Mouse (Mus musculus): ENCODE measurements around the gene D230025D16Rik. TPM values are rescaled to one million over a fixed set of nuclear protein-coding genes. Genes with fewer than 3 reads are reported as not detected.

D230025D16Rik gene
- polyA plus RNA-seq, 1 experiment: 17.2 TPM

DNA sequence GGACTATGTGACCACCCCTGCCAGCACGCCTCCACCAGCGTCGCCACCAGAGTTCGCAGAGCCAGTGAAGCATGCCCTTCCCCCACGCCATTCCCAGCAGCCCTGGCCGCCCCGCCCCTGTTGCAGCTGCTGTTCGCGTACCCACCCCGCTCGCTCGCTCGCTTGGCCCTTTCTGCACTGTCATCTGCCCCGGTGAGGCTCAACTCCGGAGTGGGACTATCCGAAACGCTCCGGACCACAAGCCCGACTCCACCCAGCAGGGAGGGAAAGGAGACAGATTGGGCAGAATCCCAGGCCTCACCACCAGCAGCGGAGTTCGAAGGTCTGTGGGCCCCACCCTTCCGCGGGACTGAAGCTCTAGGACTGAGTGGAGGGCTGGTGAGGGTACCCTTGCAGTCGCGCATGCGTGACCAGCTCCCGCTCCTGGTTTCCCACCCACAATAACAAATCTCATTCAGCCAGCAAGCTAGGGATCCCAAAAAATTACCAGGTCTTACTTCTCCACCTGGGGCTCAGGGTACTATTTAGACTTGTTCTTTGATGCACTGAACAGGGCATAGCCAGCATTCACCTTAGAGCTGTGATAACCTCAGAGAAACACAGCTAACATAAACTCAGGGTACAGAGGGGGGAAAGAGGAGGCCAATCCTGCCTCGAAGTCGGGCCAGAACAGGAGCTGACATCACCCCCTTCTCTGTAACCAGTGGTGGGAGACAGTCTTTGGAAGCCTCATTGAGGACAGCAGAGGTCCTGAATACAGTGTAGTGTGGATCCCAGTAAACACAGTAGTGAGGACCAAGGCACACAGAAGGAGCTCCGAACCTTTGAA, 51.6 kb downstream of the D230025D16Rik start:
- Histone ChIP-seq H3K27ac (ENCODE audit: control insufficient read depth, insufficient read depth, low read depth, low read length, poor library complexity) (no peak overlapping the region), H3K4me1 (ENCODE audit: control insufficient read depth, insufficient read depth, low read length) (peaks cover 1% of the 10 kb centered on the region), H3K4me3 (replicated peaks; ENCODE audit: control insufficient read depth, low read depth, low read length) (no peak overlapping the region)
- TF ChIP-seq POLR2A (IDR thresholded peaks at IDR 0.05; ENCODE audit: borderline replicate concordance, control insufficient read depth, low read depth, low read length): no peak
- TF ChIP-seq CTCF (IDR thresholded peaks at IDR 0.05; ENCODE audit: control insufficient read depth, insufficient read depth, low read length): no peak
- 5% methylated on average over 30 of the region's 30 CpGs for WGBS

DNA sequence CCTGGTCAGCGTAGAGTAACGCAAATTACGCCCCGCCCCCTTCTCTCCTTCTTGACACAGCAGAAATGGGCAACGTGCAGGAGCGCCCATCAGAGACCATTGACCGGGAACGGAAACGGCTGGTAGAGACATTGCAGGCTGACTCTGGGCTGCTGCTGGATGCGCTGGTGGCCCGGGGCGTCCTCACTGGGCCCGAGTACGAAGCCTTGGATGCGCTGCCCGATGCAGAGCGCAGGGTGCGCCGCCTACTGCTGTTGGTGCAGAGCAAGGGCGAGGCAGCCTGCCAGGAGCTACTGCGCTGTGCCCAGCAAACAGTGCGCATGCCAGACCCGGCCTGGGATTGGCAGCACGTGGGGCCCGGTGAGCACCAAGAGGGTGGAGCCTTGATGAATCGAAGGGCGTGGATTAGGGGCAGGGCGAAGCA, 54.0 kb downstream of the D230025D16Rik start:
- under 1% methylated on average over 28 of the region's 28 CpGs for WGBS
- H3K4me1 ChIP-seq (ENCODE audit: control insufficient read depth, insufficient read depth, low read length): peaks cover 1% of the 10 kb centered on the region
- TF ChIP-seq CTCF (IDR thresholded peaks at IDR 0.05; ENCODE audit: control insufficient read depth, insufficient read depth, low read length): no peak
- no peak; the same call in 1 of the 2 replicates for TF ChIP-seq POLR2A (IDR thresholded peaks at IDR 0.05; ENCODE audit: borderline replicate concordance, control insufficient read depth, low read depth, low read length)
- H3K27ac ChIP-seq (ENCODE audit: control insufficient read depth, insufficient read depth, low read depth, low read length, poor library complexity): no peak overlapping the region
- no peak overlapping the region for H3K4me3 ChIP-seq (replicated peaks; ENCODE audit: control insufficient read depth, low read depth, low read length)

DNA sequence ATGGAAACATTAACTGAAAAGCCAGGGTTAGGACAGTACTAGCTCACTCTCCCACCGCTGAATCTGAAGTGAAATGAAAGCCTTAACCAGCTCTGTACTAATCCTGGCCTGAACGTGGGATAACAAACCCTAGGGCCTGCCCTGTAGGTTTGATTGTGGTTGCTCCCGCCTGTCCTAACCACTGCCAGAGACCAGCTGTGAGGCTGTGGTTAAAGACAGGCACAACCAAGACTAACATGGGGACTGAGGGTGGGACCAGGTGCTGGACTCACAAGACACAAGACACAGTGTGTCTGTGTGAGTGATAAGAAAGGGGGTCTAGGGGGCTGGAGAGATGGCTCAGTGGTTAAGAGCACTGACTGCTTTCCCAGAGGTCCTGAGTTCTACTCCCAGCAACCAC, 55.6 kb downstream of the D230025D16Rik start:
- no peak for TF ChIP-seq CTCF (IDR thresholded peaks at IDR 0.05; ENCODE audit: control insufficient read depth, insufficient read depth, low read length)
- TF ChIP-seq POLR2A (IDR thresholded peaks at IDR 0.05; ENCODE audit: borderline replicate concordance, control insufficient read depth, low read depth, low read length): no peak
- WGBS: 47% methylated on average over 3 of the region's 3 CpGs
- H3K4me1 ChIP-seq (ENCODE audit: control insufficient read depth, insufficient read depth, low read length): peaks cover 1% of the 10 kb centered on the region
- no peak overlapping the region for H3K27ac ChIP-seq (ENCODE audit: control insufficient read depth, insufficient read depth, low read depth, low read length, poor library complexity)
- no peak overlapping the region for H3K4me3 ChIP-seq (replicated peaks; ENCODE audit: control insufficient read depth, low read depth, low read length)

DNA sequence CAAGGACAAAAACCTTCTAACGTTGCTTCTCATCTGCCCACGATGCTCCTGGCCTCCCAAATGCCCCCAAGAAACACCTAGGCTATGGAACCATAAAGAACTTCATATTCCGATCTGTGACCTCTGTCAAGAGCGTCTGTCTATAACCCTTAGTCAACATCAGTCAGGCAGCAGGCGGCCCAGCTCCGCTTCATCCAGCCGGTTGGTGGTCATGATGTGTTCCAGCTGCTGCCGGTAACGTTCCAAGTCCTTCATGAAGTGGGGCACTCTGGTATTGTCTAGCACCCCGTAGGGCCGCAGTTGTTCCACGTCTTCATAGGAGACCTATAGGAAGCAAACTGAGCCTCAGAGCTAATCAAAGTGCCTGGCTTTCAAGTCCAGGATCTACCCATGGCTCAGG, 56.9 kb downstream of the D230025D16Rik start:
- Histone ChIP-seq H3K27ac (ENCODE audit: control insufficient read depth, insufficient read depth, low read depth, low read length, poor library complexity) (no peak overlapping the region), H3K4me1 (ENCODE audit: control insufficient read depth, insufficient read depth, low read length) (peaks cover 1% of the 10 kb centered on the region), H3K4me3 (replicated peaks; ENCODE audit: control insufficient read depth, low read depth, low read length) (no peak overlapping the region)
- WGBS: 86% methylated on average over 12 of the region's 12 CpGs
- TF ChIP-seq POLR2A (IDR thresholded peaks at IDR 0.05; ENCODE audit: borderline replicate concordance, control insufficient read depth, low read depth, low read length) (no peak), CTCF (IDR thresholded peaks at IDR 0.05; ENCODE audit: control insufficient read depth, insufficient read depth, low read length) (no peak)

DNA sequence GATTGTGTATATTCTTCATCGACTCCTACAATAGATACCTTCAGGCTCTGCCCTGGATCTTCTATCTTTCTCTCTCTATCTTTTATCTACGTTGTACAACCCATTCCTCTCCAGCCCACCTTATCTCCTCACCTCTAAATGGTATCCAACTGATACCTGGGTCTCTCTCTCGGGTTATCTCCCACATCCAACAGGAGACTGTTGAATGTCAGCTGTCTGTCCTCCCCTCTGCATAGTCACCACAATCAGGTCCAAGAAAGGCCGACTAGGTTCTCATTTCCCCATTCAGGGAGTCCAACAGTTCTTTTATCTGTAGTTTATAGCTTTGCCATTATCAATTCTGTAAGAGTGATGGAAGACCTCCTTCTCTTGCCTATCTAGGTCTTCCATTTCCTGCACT, 57.3 kb downstream of the D230025D16Rik start:
- no peak overlapping the region for H3K4me3 ChIP-seq (replicated peaks; ENCODE audit: control insufficient read depth, low read depth, low read length)
- H3K4me1 ChIP-seq (ENCODE audit: control insufficient read depth, insufficient read depth, low read length): peaks cover 1% of the 10 kb centered on the region
- 60% methylated on average over 4 of the region's 4 CpGs for WGBS
- TF ChIP-seq CTCF (IDR thresholded peaks at IDR 0.05; ENCODE audit: control insufficient read depth, insufficient read depth, low read length) (no peak), POLR2A (IDR thresholded peaks at IDR 0.05; ENCODE audit: borderline replicate concordance, control insufficient read depth, low read depth, low read length) (no peak)
- H3K27ac ChIP-seq (ENCODE audit: control insufficient read depth, insufficient read depth, low read depth, low read length, poor library complexity): no peak overlapping the region

DNA sequence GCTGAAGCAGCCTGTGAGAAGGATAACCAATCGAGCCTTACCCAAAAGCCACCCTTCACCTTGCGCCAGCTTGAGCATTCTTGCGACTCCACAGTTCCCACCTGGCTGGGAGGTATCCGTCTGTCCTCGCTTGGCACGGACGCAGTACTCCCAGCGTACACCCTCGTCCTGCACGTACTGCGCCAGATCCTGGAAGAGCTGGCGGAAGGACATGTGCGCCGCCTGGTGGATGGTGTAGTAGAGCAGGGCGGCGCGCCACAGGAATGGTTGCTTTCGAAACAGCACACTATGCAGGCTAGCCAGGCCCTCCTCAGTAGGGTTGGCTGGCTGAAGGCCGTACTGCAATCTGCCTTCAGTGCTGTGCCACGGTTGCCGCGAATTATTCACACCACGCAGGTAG, 58.1 kb downstream of the D230025D16Rik start:
- WGBS: 61% methylated on average over 23 of the region's 23 CpGs
- Histone ChIP-seq H3K4me1 (ENCODE audit: control insufficient read depth, insufficient read depth, low read length) (peaks cover 1% of the 10 kb centered on the region), H3K27ac (ENCODE audit: control insufficient read depth, insufficient read depth, low read depth, low read length, poor library complexity) (no peak overlapping the region), H3K4me3 (replicated peaks; ENCODE audit: control insufficient read depth, low read depth, low read length) (no peak overlapping the region)
- peak; percentile 78 for TF ChIP-seq CTCF (IDR thresholded peaks at IDR 0.05; ENCODE audit: control insufficient read depth, insufficient read depth, low read length)
- no peak for TF ChIP-seq POLR2A (IDR thresholded peaks at IDR 0.05; ENCODE audit: borderline replicate concordance, control insufficient read depth, low read depth, low read length)

DNA sequence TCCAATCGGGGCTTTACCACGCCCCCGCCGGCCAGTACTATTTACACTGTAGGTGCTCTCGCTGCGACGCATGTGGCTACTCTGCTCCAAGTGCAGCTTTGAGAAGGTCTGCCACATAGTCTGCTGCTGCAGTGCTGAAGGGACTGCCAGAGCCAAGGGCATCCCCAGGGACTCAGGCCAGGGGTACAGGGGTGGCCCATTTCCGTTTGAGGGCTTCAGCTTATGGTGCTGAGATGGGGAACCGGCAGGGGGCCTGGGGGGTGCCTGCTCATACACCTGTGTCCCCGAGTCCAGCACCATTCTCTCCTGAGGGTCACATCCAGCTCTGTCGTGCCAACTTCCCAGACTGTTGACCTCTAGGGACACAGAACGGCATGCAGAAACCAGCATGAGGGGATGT, 60.6 kb downstream of the D230025D16Rik start:
- Histone ChIP-seq H3K4me3 (replicated peaks; ENCODE audit: control insufficient read depth, low read depth, low read length) (no peak overlapping the region), H3K4me1 (ENCODE audit: control insufficient read depth, insufficient read depth, low read length) (peaks cover 4% of the 10 kb centered on the region), H3K27ac (ENCODE audit: control insufficient read depth, insufficient read depth, low read depth, low read length, poor library complexity) (no peak overlapping the region)
- WGBS: 84% methylated on average over 12 of the region's 12 CpGs
- TF ChIP-seq CTCF (IDR thresholded peaks at IDR 0.05; ENCODE audit: control insufficient read depth, insufficient read depth, low read length) (no peak), POLR2A (IDR thresholded peaks at IDR 0.05; ENCODE audit: borderline replicate concordance, control insufficient read depth, low read depth, low read length) (no peak)

DNA sequence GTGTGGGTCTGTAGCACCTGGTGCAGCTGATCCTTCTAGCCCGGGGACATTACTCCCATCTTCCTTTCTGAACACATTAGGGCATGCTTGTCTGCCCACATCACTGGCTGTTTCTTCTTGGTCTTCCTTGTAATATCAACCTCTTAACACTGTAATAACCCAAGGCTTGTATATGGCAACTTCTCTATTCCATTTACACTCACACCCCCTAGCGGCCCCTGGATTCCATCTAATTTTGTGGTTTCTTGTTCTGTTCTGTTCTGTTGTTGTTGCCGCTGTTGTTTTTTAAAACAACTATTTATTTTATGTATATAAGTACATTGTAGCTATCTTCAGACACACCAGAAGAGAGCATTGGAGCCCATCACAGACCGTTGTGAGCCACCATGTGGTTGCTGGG, 62.0 kb downstream of the D230025D16Rik start:
- TF ChIP-seq POLR2A (IDR thresholded peaks at IDR 0.05; ENCODE audit: borderline replicate concordance, control insufficient read depth, low read depth, low read length): no peak
- no peak for TF ChIP-seq CTCF (IDR thresholded peaks at IDR 0.05; ENCODE audit: control insufficient read depth, insufficient read depth, low read length)
- 79% methylated on average over 4 of the region's 4 CpGs for WGBS
- Histone ChIP-seq H3K4me3 (replicated peaks; ENCODE audit: control insufficient read depth, low read depth, low read length) (no peak overlapping the region), H3K27ac (ENCODE audit: control insufficient read depth, insufficient read depth, low read depth, low read length, poor library complexity) (no peak overlapping the region), H3K4me1 (ENCODE audit: control insufficient read depth, insufficient read depth, low read length) (peaks cover 4% of the 10 kb centered on the region)

All from bone marrow, adult 2 months (tissue).